Mouse (Mus musculus) liver, postnatal 0 days (tissue): ENCODE data around the gene Npas1.

ENCODE experiments used
- CTCF ChIP-seq: sonication (generic); IDR thresholded peaks from 2 replicates; pipeline ENCODE4 v1.5.1; 2016; ENCODE audit warnings: antibody characterized with exemption, low read depth
- EP300 ChIP-seq: IDR thresholded peaks from 2 replicates; pipeline ENCODE4 v1.6.1; 2016; ENCODE audit warnings: antibody characterized with exemption, low read depth, mild to moderate bottlenecking

- TF ChIP-seq CTCF = no peak
- TF ChIP-seq EP300 = no peak
Observed at GRCm38 (mm10) chr7:16489948-16490347, 12.4 kb upstream of the Npas1 start.
